Mouse (Mus musculus) lung, embryonic 15.5 days (tissue): Measurements from ENCODE around the gene Rnf141. TPM values are rescaled to one million over a fixed set of nuclear protein-coding genes. Genes with fewer than 3 reads are reported as not detected.

Experiments used
- ATAC-seq: fragments of 200-750 bp; cut with Nextera tagmentation; 2 replicates; pipeline ENCODE4 v1.8.0; 2017; ENCODE audit warnings: moderate number of reproducible peaks, borderline replicate concordance; ENCODE audit not compliant: low FRiP score, low TSS enrichment; ENCODE audit errors: extremely low read depth
- H3K27ac ChIP-seq: fragments of 300-500 bp; sonication (generic); 2 replicates; pipeline ENCODE4 v1.5.1; 2015; ENCODE audit warnings: moderate library complexity, mild to moderate bottlenecking, inconsistent platforms
- H3K27me3 ChIP-seq: fragments of 300-500 bp; sonication (generic); 2 replicates; pipeline ENCODE4 v1.6.1; 2015; ENCODE audit warnings: inconsistent platforms
- H3K36me3 ChIP-seq: fragments of 300-500 bp; sonication (generic); 2 replicates; pipeline ENCODE4 v1.6.1; 2015; ENCODE audit warnings: inconsistent platforms
- H3K4me1 ChIP-seq: fragments of 300-500 bp; sonication (generic); 2 replicates; pipeline ENCODE4 v1.6.1; 2015; ENCODE audit warnings: inconsistent platforms
- H3K4me2 ChIP-seq: fragments of 300-500 bp; sonication (generic); 2 replicates; pipeline ENCODE4 v1.6.1; 2015; ENCODE audit warnings: inconsistent platforms, mild to moderate bottlenecking, moderate library complexity
- H3K4me3 ChIP-seq: fragments of 300-500 bp; sonication (generic); 2 replicates; pipeline ENCODE4 v1.5.1; 2015; ENCODE audit warnings: mild to moderate bottlenecking, inconsistent platforms
- H3K9ac ChIP-seq: fragments of 300-500 bp; sonication (generic); 2 replicates; pipeline ENCODE4 v1.6.1; 2015; ENCODE audit warnings: inconsistent platforms
- H3K9me3 ChIP-seq: fragments of 300-500 bp; sonication (generic); 2 replicates; pipeline ENCODE4 v1.6.1; 2016; ENCODE audit warnings: inconsistent platforms
- WGBS: fragments of 180-500 bp; shearing (Covaris S2); methylation state at CpG from one replicate; pipeline ENCODE4 v1.1.7; 2015; 5-methylcytosine and 5-hydroxymethylcytosine counted together
- polyA plus RNA-seq: library from polyadenylated mRNA; unstranded; fragments of >200 nt; fragmentation: Nextera tagmentation; extraction: Ambion mirVana; gene quantifications from 2 replicates; pipeline ENCODE4 v1.2.1, GENCODE M21; 2015

Rnf141 gene
- polyA plus RNA-seq, 1 experiment from 2014 or later = 38.8 TPM

- ATAC-seq = 0 out of 2 replicates have a peak, but pooled peaks have one; percentile 25
- Histone ChIP-seq H3K36me3 (peaks cover 11% of the 10 kb centered on the region; the same call in 1 of the 2 replicates), H3K9me3 (no peaks in the 10 kb centered on the region), H3K4me3 (no peak overlapping the region), H3K9ac (no peak overlapping the region), H3K4me2 (no peak overlapping the region), H3K4me1 (no peaks in the 10 kb centered on the region), H3K27ac (no peak overlapping the region), H3K27me3 (no peaks in the 10 kb centered on the region)
- WGBS = 81% methylated on average over 18 of the region's 18 CpGs
Observed at GRCm38 (mm10) chr7:110809585-110810557, 34.4 kb downstream of the Rnf141 start.

- Histone ChIP-seq H3K4me3 (no peak overlapping the region), H3K9ac (no peak overlapping the region), H3K4me1 (no peaks in the 10 kb centered on the region), H3K4me2 (no peak overlapping the region), H3K27me3 (no peaks in the 10 kb centered on the region), H3K27ac (no peak overlapping the region), H3K36me3 (peaks cover 8% of the 10 kb centered on the region; the same call in 1 of the 2 replicates), H3K9me3 (no peaks in the 10 kb centered on the region)
- ATAC-seq = no peak
- WGBS = 52% methylated on average over 3 of the region's 3 CpGs
Observed at GRCm38 (mm10) chr7:110808962-110809361, 35.3 kb downstream of the Rnf141 start.

- Histone ChIP-seq H3K36me3 (peaks cover under 1% of the 10 kb centered on the region; the same call in 1 of the 2 replicates), H3K9me3 (no peaks in the 10 kb centered on the region), H3K27me3 (no peaks in the 10 kb centered on the region), H3K4me1 (no peaks in the 10 kb centered on the region), H3K4me3 (no peak overlapping the region), H3K9ac (no peak overlapping the region), H3K4me2 (no peak overlapping the region), H3K27ac (no peak overlapping the region)
- 87% methylated on average over 13 of the region's 13 CpGs for WGBS
- ATAC-seq = no peak
Observed at GRCm38 (mm10) chr7:110807460-110808030, 36.7 kb downstream of the Rnf141 start.

- no peaks in the 10 kb centered on the region for H3K9me3 ChIP-seq
- no peak overlapping the region for H3K4me3 ChIP-seq
- H3K27ac ChIP-seq = no peak overlapping the region
- no peaks in the 10 kb centered on the region for H3K27me3 ChIP-seq
- no peak for ATAC-seq
- 67% methylated on average over 3 of the region's 3 CpGs for WGBS
- H3K4me2 ChIP-seq = no peak overlapping the region
- no peak overlapping the region for H3K9ac ChIP-seq
- H3K4me1 ChIP-seq = no peaks in the 10 kb centered on the region
- H3K36me3 ChIP-seq = no peaks in the 10 kb centered on the region
Observed at GRCm38 (mm10) chr7:110804266-110804665, 40.0 kb downstream of the Rnf141 start.

- H3K4me1 ChIP-seq = no peaks in the 10 kb centered on the region
- no peaks in the 10 kb centered on the region for H3K27me3 ChIP-seq
- WGBS = 95% methylated on average over 10 of the region's 10 CpGs
- no peak overlapping the region for H3K9ac ChIP-seq
- no peaks in the 10 kb centered on the region for H3K36me3 ChIP-seq
- H3K4me3 ChIP-seq = no peak overlapping the region
- H3K9me3 ChIP-seq = no peaks in the 10 kb centered on the region
- ATAC-seq = no peak
- H3K4me2 ChIP-seq = no peak overlapping the region
- no peak overlapping the region for H3K27ac ChIP-seq
Observed at GRCm38 (mm10) chr7:110803131-110803530, 41.1 kb downstream of the Rnf141 start.

- no peaks in the 10 kb centered on the region for H3K9me3 ChIP-seq
- ATAC-seq = no peak
- no peak overlapping the region for H3K27ac ChIP-seq
- no peaks in the 10 kb centered on the region for H3K4me1 ChIP-seq
- H3K4me3 ChIP-seq = no peak overlapping the region
- H3K36me3 ChIP-seq = no peaks in the 10 kb centered on the region
- 1% methylated on average over 4 of the region's 4 CpGs for WGBS
- no peak overlapping the region for H3K4me2 ChIP-seq
- H3K27me3 ChIP-seq = no peaks in the 10 kb centered on the region
- no peak overlapping the region for H3K9ac ChIP-seq
Observed at GRCm38 (mm10) chr7:110801028-110801427, 43.2 kb downstream of the Rnf141 start.

GRCm38 (mm10) chr7:110797722-110798409 is 46.4 kb downstream of the Rnf141 start:
- no peaks in the 10 kb centered on the region for H3K4me1 ChIP-seq
- no peaks in the 10 kb centered on the region for H3K9me3 ChIP-seq
- H3K4me3 ChIP-seq = no peak overlapping the region
- no peaks in the 10 kb centered on the region for H3K27me3 ChIP-seq
- no peak for ATAC-seq
- 72% methylated on average over 11 of the region's 11 CpGs for WGBS
- no peak overlapping the region for H3K4me2 ChIP-seq
- no peak overlapping the region for H3K9ac ChIP-seq
- no peak overlapping the region for H3K27ac ChIP-seq
- H3K36me3 ChIP-seq = no peaks in the 10 kb centered on the region

- Histone ChIP-seq H3K4me2 (no peak overlapping the region), H3K36me3 (no peaks in the 10 kb centered on the region), H3K4me3 (no peak overlapping the region), H3K27me3 (no peaks in the 10 kb centered on the region), H3K27ac (no peak overlapping the region), H3K4me1 (no peaks in the 10 kb centered on the region), H3K9me3 (no peaks in the 10 kb centered on the region), H3K9ac (no peak overlapping the region)
- 67% methylated on average over 12 of the region's 12 CpGs for WGBS
- 0 out of 2 replicates have a peak, but pooled peaks have one; percentile 5 for ATAC-seq
Observed at GRCm38 (mm10) chr7:110796367-110797051, 47.7 kb downstream of the Rnf141 start.

GRCm38 (mm10) chr7:110794722-110795121 is 49.5 kb downstream of the Rnf141 start:
- no peak for ATAC-seq
- WGBS = 57% methylated on average over 4 of the region's 4 CpGs
- Histone ChIP-seq H3K27me3 (no peaks in the 10 kb centered on the region), H3K9me3 (no peaks in the 10 kb centered on the region), H3K36me3 (no peaks in the 10 kb centered on the region), H3K27ac (no peak overlapping the region), H3K4me2 (no peak overlapping the region), H3K4me1 (no peaks in the 10 kb centered on the region), H3K4me3 (no peak overlapping the region), H3K9ac (no peak overlapping the region)

- Histone ChIP-seq H3K4me1 (no peaks in the 10 kb centered on the region), H3K9ac (no peak overlapping the region), H3K9me3 (no peaks in the 10 kb centered on the region), H3K36me3 (no peaks in the 10 kb centered on the region), H3K4me3 (no peak overlapping the region), H3K27ac (no peak overlapping the region), H3K27me3 (no peaks in the 10 kb centered on the region), H3K4me2 (no peak overlapping the region)
- no peak for ATAC-seq
- WGBS = 95% methylated on average over 2 of the region's 2 CpGs
Observed at GRCm38 (mm10) chr7:110792834-110793233, 51.4 kb downstream of the Rnf141 start.

GRCm38 (mm10) chr7:110792201-110792600 is 52.1 kb downstream of the Rnf141 start:
- Histone ChIP-seq H3K9me3 (no peaks in the 10 kb centered on the region), H3K27ac (no peak overlapping the region), H3K4me2 (no peak overlapping the region), H3K27me3 (no peaks in the 10 kb centered on the region), H3K9ac (no peak overlapping the region), H3K4me1 (peaks cover 4% of the 10 kb centered on the region; the same call in 1 of the 2 replicates), H3K4me3 (no peak overlapping the region), H3K36me3 (no peaks in the 10 kb centered on the region)
- WGBS = 59% methylated on average over 5 of the region's 5 CpGs
- no peak for ATAC-seq
